Mouse (Mus musculus) erythroblast, embryonic 14.5 days (primary cell): ENCODE results near the gene Kcnj4. TPM values are rescaled to one million over a fixed set of nuclear protein-coding genes. Genes with fewer than 3 reads are reported as not detected.

Experiments used
- H3K27me3 ChIP-seq: 2 replicates; pipeline ENCODE4 v1.6.1; 2012; ENCODE audit warnings: inconsistent platforms; ENCODE audit not compliant: control insufficient read depth
- H3K36me3 ChIP-seq: 2 replicates; pipeline ENCODE4 v1.6.1; 2012; ENCODE audit warnings: mild to moderate bottlenecking, inconsistent platforms; ENCODE audit not compliant: control insufficient read depth
- H3K4me1 ChIP-seq: 2 replicates; pipeline ENCODE4 v1.6.1; 2012; ENCODE audit warnings: inconsistent platforms; ENCODE audit not compliant: control insufficient read depth
- H3K4me3 ChIP-seq: replicated peaks from 2 replicates; pipeline ENCODE3; 2012; ENCODE audit warnings: moderate library complexity, mild to moderate bottlenecking, inconsistent platforms
- H3K9me3 ChIP-seq: 2 replicates; pipeline ENCODE4 v1.6.1; 2012; ENCODE audit warnings: low read length, inconsistent platforms, mixed read lengths; ENCODE audit not compliant: control insufficient read depth
- GATA1 ChIP-seq: IDR thresholded peaks from 2 replicates; pipeline ENCODE4 v1.6.1; 2012; ENCODE audit warnings: low read length, inconsistent platforms, mixed read lengths
- TAL1 ChIP-seq: IDR thresholded peaks from 3 replicates; pipeline ENCODE4 v1.6.1; 2012; ENCODE audit warnings: low read length, inconsistent platforms, mixed read lengths
- polyA plus RNA-seq: library from polyadenylated mRNA; stranded (reverse); fragments of >175 nt; gene quantifications from 2 replicates; pipeline ENCODE4 v1.2.3, GENCODE M21; 2012

Kcnj4 gene
- polyA plus RNA-seq, 1 experiment = not detected

DNA sequence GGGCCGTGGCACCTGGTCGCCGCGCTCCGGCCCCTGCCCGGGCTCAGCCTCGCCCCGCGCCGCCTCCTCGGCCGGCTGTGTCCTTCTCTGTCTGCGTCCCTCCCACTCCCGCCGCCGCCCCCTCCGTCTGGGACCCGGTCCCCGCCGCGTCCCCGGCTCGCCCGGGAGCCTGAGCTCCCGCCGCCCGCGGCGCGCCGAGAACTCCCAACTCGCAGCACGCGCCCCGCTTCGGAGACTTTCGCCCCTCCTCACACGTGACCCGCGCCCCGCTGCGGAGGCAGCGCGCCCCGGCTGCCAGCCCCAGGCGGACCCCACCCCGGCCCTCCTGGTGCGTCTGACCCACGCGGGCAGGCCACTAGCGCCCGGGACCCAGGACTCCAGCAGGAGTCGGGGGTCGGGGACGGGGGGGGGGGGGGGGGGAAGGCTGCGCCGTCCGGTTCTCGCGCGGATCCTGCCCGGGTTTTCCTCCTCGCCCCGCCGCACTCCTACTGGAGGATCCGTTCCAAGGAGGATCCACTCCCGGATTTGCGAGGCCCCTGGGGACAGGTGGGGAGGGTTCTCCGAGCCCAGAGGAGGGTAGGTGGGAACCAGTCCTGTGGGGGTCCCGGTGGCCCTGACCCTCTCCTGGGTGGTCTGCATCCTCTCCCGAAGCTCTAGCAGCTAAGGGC lies 709 bp upstream of the Kcnj4 start:
- Histone ChIP-seq H3K9me3 (no peaks in the 10 kb centered on the region), H3K4me1 (no peaks in the 10 kb centered on the region), H3K36me3 (no peaks in the 10 kb centered on the region), H3K4me3 (no peak overlapping the region), H3K27me3 (peaks cover 93% of the 10 kb centered on the region)
- TF ChIP-seq TAL1 (no peak), GATA1 (no peak)

DNA sequence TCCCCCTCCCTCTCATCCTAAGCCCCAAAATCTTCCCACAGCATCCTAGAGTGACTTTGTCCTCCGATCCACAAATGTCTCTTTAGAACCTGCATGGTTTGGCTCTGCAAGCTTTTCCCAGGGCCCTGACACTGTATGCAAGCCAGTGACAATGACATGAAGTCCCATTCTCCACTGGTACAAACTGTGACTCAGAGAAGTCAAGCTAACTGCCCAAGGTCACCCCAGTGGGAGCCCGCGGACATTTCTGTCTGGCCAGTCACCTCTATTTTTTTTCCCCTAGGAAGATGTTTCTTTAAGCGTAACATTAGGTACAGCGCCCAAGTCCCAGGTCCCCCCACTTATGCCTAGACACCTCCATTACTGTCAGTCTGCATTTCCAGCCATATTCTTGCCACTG lies 1.6 kb downstream of the Kcnj4 start:
- no peaks in the 10 kb centered on the region for H3K4me1 ChIP-seq
- peaks cover 86% of the 10 kb centered on the region for H3K27me3 ChIP-seq
- H3K36me3 ChIP-seq = no peaks in the 10 kb centered on the region
- no peak for TF ChIP-seq GATA1
- no peak for TF ChIP-seq TAL1
- no peak overlapping the region for H3K4me3 ChIP-seq
- no peaks in the 10 kb centered on the region for H3K9me3 ChIP-seq

- Histone ChIP-seq H3K4me1 (no peaks in the 10 kb centered on the region), H3K4me3 (no peak overlapping the region), H3K36me3 (no peaks in the 10 kb centered on the region), H3K9me3 (no peaks in the 10 kb centered on the region), H3K27me3 (peaks cover 83% of the 10 kb centered on the region)
- TF ChIP-seq GATA1 = no peak
- TF ChIP-seq TAL1 = no peak
These were observed 2.1 kb downstream of the Kcnj4 start for GRCm38 (mm10) chr15:79502891-79503341.

DNA sequence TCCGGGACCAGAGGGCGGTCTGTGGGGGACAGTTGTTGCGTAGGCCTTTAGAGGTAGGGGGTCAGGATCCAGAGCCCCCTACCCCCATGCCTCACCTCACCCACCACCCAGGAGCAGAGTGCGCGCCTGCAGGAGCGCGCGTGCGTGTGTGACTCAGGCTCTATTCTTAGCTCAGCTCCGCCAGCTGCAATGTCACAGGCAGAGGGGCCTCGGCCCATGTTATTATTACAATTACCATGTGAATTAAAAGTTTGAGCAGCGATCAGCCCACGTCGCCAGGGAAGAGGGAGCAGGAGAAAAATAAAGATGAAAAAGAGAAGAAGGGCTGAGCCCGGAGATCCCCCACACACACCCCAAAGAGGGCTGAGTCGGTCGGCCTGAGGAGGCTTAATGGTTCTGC lies 4.9 kb downstream of the Kcnj4 start:
- no peaks in the 10 kb centered on the region for H3K9me3 ChIP-seq
- no peaks in the 10 kb centered on the region for H3K36me3 ChIP-seq
- H3K4me3 ChIP-seq = no peak overlapping the region
- TF ChIP-seq TAL1 (no peak), GATA1 (no peak)
- H3K27me3 ChIP-seq = peaks cover 58% of the 10 kb centered on the region
- no peaks in the 10 kb centered on the region for H3K4me1 ChIP-seq

GRCm38 (mm10) chr15:79493527-79493926 lies 11.5 kb downstream of the Kcnj4 start:
- Histone ChIP-seq H3K27me3 (peaks cover 18% of the 10 kb centered on the region), H3K9me3 (no peaks in the 10 kb centered on the region), H3K4me1 (no peaks in the 10 kb centered on the region), H3K4me3 (no peak overlapping the region), H3K36me3 (no peaks in the 10 kb centered on the region)
- TF ChIP-seq TAL1 (no peak), GATA1 (no peak)

DNA sequence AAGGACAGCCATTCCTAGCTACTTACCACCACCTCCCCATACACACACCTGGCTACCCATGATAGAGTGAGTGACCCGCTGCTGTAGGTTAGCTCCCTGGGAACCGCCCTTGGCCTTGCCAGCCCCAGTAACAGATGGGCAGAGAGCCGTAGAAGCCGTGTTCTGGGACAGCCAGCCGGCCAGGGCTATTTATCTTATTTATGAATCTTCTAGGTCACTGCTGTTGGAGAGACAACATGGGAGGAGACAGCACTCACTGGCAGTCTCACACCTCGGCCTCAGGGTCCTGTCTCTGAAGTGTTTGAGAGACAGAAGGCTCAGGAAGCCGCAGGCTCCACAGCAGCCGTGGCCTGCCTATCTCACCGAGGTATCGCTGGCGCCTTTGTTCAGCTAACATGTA lies 15.6 kb downstream of the Kcnj4 start:
- Histone ChIP-seq H3K4me1 (no peaks in the 10 kb centered on the region), H3K9me3 (no peaks in the 10 kb centered on the region), H3K27me3 (peaks cover 11% of the 10 kb centered on the region), H3K4me3 (no peak overlapping the region), H3K36me3 (no peaks in the 10 kb centered on the region)
- TF ChIP-seq TAL1 (no peak), GATA1 (no peak)

GRCm38 (mm10) chr15:79481181-79481688 lies 23.8 kb downstream of the Kcnj4 start:
- TF ChIP-seq GATA1 (no peak), TAL1 (no peak)
- Histone ChIP-seq H3K36me3 (no peaks in the 10 kb centered on the region), H3K27me3 (peaks cover 16% of the 10 kb centered on the region), H3K4me1 (no peaks in the 10 kb centered on the region), H3K4me3 (no peak overlapping the region), H3K9me3 (no peaks in the 10 kb centered on the region)

- no peak overlapping the region for H3K4me3 ChIP-seq
- H3K9me3 ChIP-seq = no peaks in the 10 kb centered on the region
- no peaks in the 10 kb centered on the region for H3K36me3 ChIP-seq
- H3K27me3 ChIP-seq = peaks cover 14% of the 10 kb centered on the region
- TF ChIP-seq GATA1 (no peak), TAL1 (no peak)
- no peaks in the 10 kb centered on the region for H3K4me1 ChIP-seq
These were observed 27.8 kb downstream of the Kcnj4 start for GRCm38 (mm10) chr15:79477227-79477626.

- no peaks in the 10 kb centered on the region; the same call in 1 of the 2 replicates for H3K27me3 ChIP-seq
- TF ChIP-seq TAL1 (no peak), GATA1 (no peak)
- no peaks in the 10 kb centered on the region for H3K9me3 ChIP-seq
- H3K36me3 ChIP-seq = no peaks in the 10 kb centered on the region
- no peaks in the 10 kb centered on the region; the same call in 1 of the 2 replicates for H3K4me1 ChIP-seq
- no peak overlapping the region for H3K4me3 ChIP-seq
These were observed 31.2 kb downstream of the Kcnj4 start for GRCm38 (mm10) chr15:79473638-79474355.
